Mouse (Mus musculus) limb, embryonic 14.5 days (tissue): ENCODE data around the gene Mark2. TPM values are rescaled to one million over a fixed set of nuclear protein-coding genes. Genes with fewer than 3 reads are reported as not detected.
A peak's percentile ranks its signal among the peaks of the same experiment; 100 is the strongest.

Experiments used
- ATAC-seq: fragments of 200-750 bp; cut with Nextera tagmentation; 2 replicates; pipeline ENCODE4 v1.8.0; 2017; ENCODE audit warnings: low read depth, moderate number of reproducible peaks, moderate TSS enrichment; ENCODE audit not compliant: low FRiP score
- DNase-seq: peaks from one replicate; pipeline ENCODE4 v3.0.0-alpha.2; 2015; ENCODE audit warnings: low spot score
- H3K27ac ChIP-seq: fragments of 300-500 bp; sonication (generic); replicated peaks from 2 replicates; pipeline ENCODE4 v1.5.1; 2014; ENCODE audit warnings: low read depth, mild to moderate bottlenecking, low read length, moderate library complexity, mixed read lengths
- H3K27me3 ChIP-seq: fragments of 300-500 bp; sonication (generic); 2 replicates; pipeline ENCODE4 v1.6.1; 2014; ENCODE audit warnings: low read length, mixed read lengths; ENCODE audit not compliant: control insufficient read depth, insufficient read depth
- H3K36me3 ChIP-seq: fragments of 300-500 bp; sonication (generic); 2 replicates; pipeline ENCODE4 v1.6.1; 2014; ENCODE audit warnings: mild to moderate bottlenecking, low read length, moderate library complexity, mixed read lengths; ENCODE audit not compliant: control insufficient read depth, insufficient read depth
- H3K4me1 ChIP-seq: fragments of 300-500 bp; sonication (generic); 2 replicates; pipeline ENCODE4 v1.6.1; 2014; ENCODE audit warnings: antibody characterized with exemption, low read length, mixed read lengths; ENCODE audit not compliant: control insufficient read depth, insufficient read depth
- H3K4me2 ChIP-seq: fragments of 300-500 bp; sonication (generic); replicated peaks from 2 replicates; pipeline ENCODE4 v1.6.1; 2014; ENCODE audit warnings: low read depth, mild to moderate bottlenecking, low read length, moderate library complexity; ENCODE audit not compliant: severe bottlenecking
- H3K4me3 ChIP-seq: fragments of 300-500 bp; sonication (generic); replicated peaks from 2 replicates; pipeline ENCODE4 v1.5.1; 2014; ENCODE audit warnings: low read length
- H3K9ac ChIP-seq: fragments of 300-500 bp; sonication (generic); 2 replicates; pipeline ENCODE4 v1.6.1; 2014; ENCODE audit warnings: mild to moderate bottlenecking, low read depth, low read length, moderate library complexity; ENCODE audit not compliant: severe bottlenecking
- H3K9me3 ChIP-seq: fragments of 300-500 bp; sonication (generic); 2 replicates; pipeline ENCODE4 v1.6.1; 2016; ENCODE audit warnings: low read length; ENCODE audit not compliant: control insufficient read depth
- POLR2A ChIP-seq: fragments of 200-500 bp; IDR thresholded peaks from 2 replicates; pipeline ENCODE4 v1.8.0; 2012; ENCODE audit warnings: inconsistent platforms, mild to moderate bottlenecking, moderate library complexity, borderline replicate concordance; ENCODE audit not compliant: insufficient read depth, insufficient read length; ENCODE audit errors: extremely low read depth
- WGBS: fragments of 180-500 bp; shearing (Covaris S2); extraction: QIAGEN DNeasy Blood & Tissue Kit; methylation state at CpG from one replicate; pipeline ENCODE4 v1.1.7; 2014; 5-methylcytosine and 5-hydroxymethylcytosine counted together
- polyA plus RNA-seq, 2 experiments: library from polyadenylated mRNA; depleted of rRNA in 1 of 2; stranded (reverse) in 1 of 2; unstranded in 1 of 2; fragments of >200 nt; fragmentation: Nextera tagmentation in 1 of 2; extraction: Ambion mirVana in 1 of 2; gene quantifications; 2 replicates each; pipeline versions ENCODE4 v1.2.1 to v1.2.3; 2012 to 2014

Gene Mark2
- polyA plus RNA-seq, 2 experiments, result 48.6 to 65.8 TPM

GRCm38 (mm10) chr19:7340371-7340779 lies 1.3 kb downstream of the Mark2 start:
- H3K4me2 ChIP-seq, result peak overlapping the region; percentile 77
- TF ChIP-seq POLR2A, result no peak
- WGBS, result 2% methylated on average over 15 of the region's 15 CpGs
- no peak for ATAC-seq
- peaks cover 21% of the 10 kb centered on the region for H3K4me1 ChIP-seq
- H3K36me3 ChIP-seq, result no peaks in the 10 kb centered on the region; the same call in 1 of the 2 replicates
- no peak overlapping the region for H3K27ac ChIP-seq
- peak overlapping the region; percentile 91 for H3K9ac ChIP-seq
- no peaks in the 10 kb centered on the region for H3K27me3 ChIP-seq
- no peak for DNase-seq
- peak overlapping the region; percentile 99 for H3K4me3 ChIP-seq
- no peaks in the 10 kb centered on the region for H3K9me3 ChIP-seq

DNA sequence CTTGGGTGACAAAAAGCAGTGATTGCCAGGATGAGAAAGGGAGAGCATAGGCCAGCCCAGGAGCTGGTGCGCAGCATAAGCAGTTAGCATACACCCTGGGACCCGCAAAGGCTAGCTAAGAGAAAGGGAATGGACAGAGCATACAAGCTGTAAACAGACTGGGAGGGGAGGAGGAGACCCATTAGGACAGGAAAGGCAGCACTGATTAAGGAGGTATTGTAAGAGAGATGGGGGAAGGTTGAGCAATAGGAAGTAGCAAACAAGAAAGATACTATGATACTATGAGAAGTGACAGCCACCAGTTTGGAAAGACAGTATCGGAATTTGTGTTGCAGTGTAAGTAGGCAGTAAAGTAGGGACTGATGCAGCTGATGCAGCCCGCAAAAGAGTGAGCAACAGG lies 1.8 kb downstream of the Mark2 start:
- ATAC-seq, result no peak
- 43% methylated on average over 4 of the region's 4 CpGs for WGBS

GRCm38 (mm10) chr19:7339026-7339425 lies 2.6 kb downstream of the Mark2 start:
- no peaks in the 10 kb centered on the region for H3K27me3 ChIP-seq
- peak; percentile 30 for DNase-seq
- H3K4me2 ChIP-seq, result peak overlapping the region; percentile 77
- peak overlapping the region; percentile 44 for H3K9ac ChIP-seq
- no peaks in the 10 kb centered on the region; the same call in 1 of the 2 replicates for H3K36me3 ChIP-seq
- H3K9me3 ChIP-seq, result no peaks in the 10 kb centered on the region
- WGBS, result 54% methylated on average over 5 of the region's 5 CpGs
- no peak overlapping the region for H3K27ac ChIP-seq
- peak overlapping the region; percentile 99 for H3K4me3 ChIP-seq
- ATAC-seq, result no peak
- TF ChIP-seq POLR2A, result no peak
- peaks cover 21% of the 10 kb centered on the region for H3K4me1 ChIP-seq

More for the DNA sequence above, 1.8 kb downstream of the Mark2 start:
- H3K27ac ChIP-seq, result no peak overlapping the region
- peak overlapping the region; percentile 77 for H3K4me2 ChIP-seq
- peak overlapping the region; percentile 99 for H3K4me3 ChIP-seq
- H3K36me3 ChIP-seq, result no peaks in the 10 kb centered on the region; the same call in 1 of the 2 replicates
- peak overlapping the region; percentile 91 for H3K9ac ChIP-seq
- H3K27me3 ChIP-seq, result no peaks in the 10 kb centered on the region
- no peak for TF ChIP-seq POLR2A
- DNase-seq, result no peak
- no peaks in the 10 kb centered on the region for H3K9me3 ChIP-seq
- peaks cover 21% of the 10 kb centered on the region for H3K4me1 ChIP-seq

GRCm38 (mm10) chr19:7337781-7338342 lies 3.8 kb downstream of the Mark2 start:
- Histone ChIP-seq H3K27ac (no peak overlapping the region), H3K9me3 (no peaks in the 10 kb centered on the region), H3K9ac (no peak overlapping the region), H3K4me2 (no peak overlapping the region), H3K4me3 (no peak overlapping the region), H3K4me1 (peaks cover 21% of the 10 kb centered on the region), H3K36me3 (no peaks in the 10 kb centered on the region; the same call in 1 of the 2 replicates), H3K27me3 (no peaks in the 10 kb centered on the region)
- no peak for TF ChIP-seq POLR2A
- no peak for ATAC-seq
- DNase-seq, result no peak
- 77% methylated on average over 2 of the region's 2 CpGs for WGBS

GRCm38 (mm10) chr19:7335656-7336055 lies 6.0 kb downstream of the Mark2 start:
- no peak for ATAC-seq
- H3K27me3 ChIP-seq, result no peaks in the 10 kb centered on the region
- WGBS, result 76% methylated on average over 4 of the region's 4 CpGs

More at GRCm38 (mm10) chr19:7335656-7336055, 6.0 kb downstream of the Mark2 start:
- no peak overlapping the region for H3K27ac ChIP-seq
- no peak for DNase-seq
- TF ChIP-seq POLR2A, result no peak
- H3K9ac ChIP-seq, result no peak overlapping the region
- H3K9me3 ChIP-seq, result no peaks in the 10 kb centered on the region
- no peak overlapping the region for H3K4me3 ChIP-seq
- no peaks in the 10 kb centered on the region; the same call in 1 of the 2 replicates for H3K36me3 ChIP-seq
- H3K4me2 ChIP-seq, result no peak overlapping the region
- H3K4me1 ChIP-seq, result peaks cover 18% of the 10 kb centered on the region
